Comparison of ENCODE assay signal across 8 mouse cellular contexts in the genomic region with DNA sequence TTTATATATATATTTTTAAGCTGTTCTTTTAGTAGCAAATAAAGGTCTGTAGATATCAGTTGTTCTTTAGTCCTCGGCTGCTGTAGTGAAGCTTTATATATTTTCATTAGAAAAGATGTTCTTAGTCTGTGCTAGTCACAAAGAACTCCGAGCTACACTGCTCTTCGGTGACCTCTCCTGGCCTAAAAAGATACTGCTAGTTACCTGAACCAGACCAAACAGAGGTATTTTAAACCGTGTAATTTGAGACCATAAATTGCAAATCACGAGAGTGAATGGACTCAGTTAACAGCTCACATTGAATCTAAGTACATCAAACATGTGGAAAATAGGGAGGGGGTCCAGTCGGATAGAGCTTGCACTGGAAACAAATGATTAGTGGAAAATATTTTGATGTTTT.
DNase-seq lines count a peak whose midpoint lies in the region; ATAC-seq lines count a peak whose summit lies in the region.
"Had no signal": no experiment of that assay in that cellular context is flagged by ENCODE, and none has a peak within 500 bp of the region (broad histone marks: within the 10 kb centered on the region; RNA-seq: fewer than 3 reads in every experiment).

No protein-coding gene starts in this region.

- H3K4me2 ChIP-seq in midbrain, embryonic 11.5 days, result no peak overlapping the region
- no peak overlapping the region for H3K4me2 ChIP-seq in embryonic facial prominence, embryonic 14.5 days (ENCODE audit: low read depth, low read length)
- H3K4me2 ChIP-seq in neural tube, embryonic 14.5 days (ENCODE audit: low read depth, low read length), result no peak overlapping the region

- H3K9ac ChIP-seq in midbrain, embryonic 11.5 days (ENCODE audit: low read length), result no peak overlapping the region
- H3K9ac ChIP-seq in embryonic facial prominence, embryonic 14.5 days (ENCODE audit: low read depth, low read length), result no peak overlapping the region
- H3K9ac ChIP-seq in neural tube, embryonic 14.5 days (replicated peaks; ENCODE audit: low read depth, low read length), result no peak overlapping the region

- H3K36me3 ChIP-seq in midbrain, embryonic 11.5 days (ENCODE audit: control insufficient read depth, insufficient read depth, low read length), result no peaks in the 10 kb centered on the region
- H3K36me3 ChIP-seq in midbrain, embryonic 10.5 days, result 0 out of 2 replicates have a peak, but pooled peaks cover 2% of the 10 kb centered on the region
- no peaks in the 10 kb centered on the region for H3K36me3 ChIP-seq in embryonic facial prominence, embryonic 14.5 days (ENCODE audit: control insufficient read depth, insufficient read depth, low read length)
- no peaks in the 10 kb centered on the region for H3K36me3 ChIP-seq in neural tube, embryonic 14.5 days (ENCODE audit: control insufficient read depth, insufficient read depth, low read length)

- no peak overlapping the region for H3K27ac ChIP-seq in midbrain, embryonic 11.5 days (ENCODE audit: low read depth, low read length)
- no peak overlapping the region for H3K27ac ChIP-seq in midbrain, embryonic 10.5 days (replicated peaks)
- H3K27ac ChIP-seq in embryonic facial prominence, embryonic 14.5 days (replicated peaks; ENCODE audit: low read depth, low read length), result no peak overlapping the region
- H3K27ac ChIP-seq in neural tube, embryonic 14.5 days (ENCODE audit: low read depth, low read length), result no peak overlapping the region
- H3K27ac ChIP-seq: macrophage had no signal

- peak; percentile 92 for DNase-seq in midbrain, embryonic 11.5 days (ENCODE audit: low spot score, missing footprints)
- no peak for DNase-seq in midbrain, embryonic 10.5 days (ENCODE audit: low spot score)
- DNase-seq in cerebellum, adult 11 months, result peak; percentile 34
- peak; percentile 49 for DNase-seq in embryonic facial prominence, embryonic 14.5 days (ENCODE audit: low spot score)
- DNase-seq in kidney, postnatal 14 days, result peak; percentile 29
- DNase-seq in natural killer cell, adult 2 months (ENCODE audit: low spot score in 2 of 2), result no peak

- no peak overlapping the region for H3K4me3 ChIP-seq in midbrain, embryonic 11.5 days (ENCODE audit: low read depth, low read length)
- H3K4me3 ChIP-seq in midbrain, embryonic 10.5 days, result no peak overlapping the region
- H3K4me3 ChIP-seq in embryonic facial prominence, embryonic 14.5 days (ENCODE audit: low read depth, low read length), result no peak overlapping the region
- H3K4me3 ChIP-seq in neural tube, embryonic 14.5 days (ENCODE audit: low read depth, low read length), result no peak overlapping the region

- 23% methylated on average over 6 of the region's 6 CpGs for WGBS in midbrain, embryonic 11.5 days
- WGBS in midbrain, embryonic 10.5 days, result 25% methylated on average over 6 of the region's 6 CpGs
- 7% methylated on average over 6 of the region's 6 CpGs for WGBS in embryonic facial prominence, embryonic 14.5 days
- 14% methylated on average over 6 of the region's 6 CpGs for WGBS in neural tube, embryonic 14.5 days

- H3K9me3 ChIP-seq in midbrain, embryonic 11.5 days (ENCODE audit: control insufficient read depth, low read length), result no peaks in the 10 kb centered on the region
- H3K9me3 ChIP-seq in midbrain, embryonic 10.5 days (replicated peaks), result no peaks in the 10 kb centered on the region
- no peaks in the 10 kb centered on the region for H3K9me3 ChIP-seq in embryonic facial prominence, embryonic 14.5 days (ENCODE audit: control insufficient read depth, low read length)
- no peaks in the 10 kb centered on the region for H3K9me3 ChIP-seq in neural tube, embryonic 14.5 days (ENCODE audit: control insufficient read depth, low read length)

- ATAC-seq in midbrain, embryonic 11.5 days (ENCODE audit: low FRiP score), result peak; percentile 54; the same call in 1 of the 2 replicates
- ATAC-seq in embryonic facial prominence, embryonic 14.5 days (ENCODE audit: low read depth), result peak; percentile 68; the same call in 1 of the 2 replicates
- peak; percentile 76; the same call in 1 of the 2 replicates for ATAC-seq in neural tube, embryonic 14.5 days (ENCODE audit: low read depth)

- H3K27me3 ChIP-seq in midbrain, embryonic 11.5 days (ENCODE audit: control insufficient read depth, insufficient read depth, low read length), result no peaks in the 10 kb centered on the region
- H3K27me3 ChIP-seq in midbrain, embryonic 10.5 days (ENCODE audit: low read depth, poor library complexity, severe bottlenecking), result no peaks in the 10 kb centered on the region
- no peaks in the 10 kb centered on the region for H3K27me3 ChIP-seq in embryonic facial prominence, embryonic 14.5 days (replicated peaks; ENCODE audit: control insufficient read depth, insufficient read depth, low read length)
- no peaks in the 10 kb centered on the region for H3K27me3 ChIP-seq in neural tube, embryonic 14.5 days (ENCODE audit: control insufficient read depth, insufficient read depth, low read length)

- H3K4me1 ChIP-seq in midbrain, embryonic 11.5 days (ENCODE audit: control insufficient read depth, insufficient read depth, low read length), result no peaks in the 10 kb centered on the region
- H3K4me1 ChIP-seq in midbrain, embryonic 10.5 days, result no peaks in the 10 kb centered on the region
- H3K4me1 ChIP-seq in embryonic facial prominence, embryonic 14.5 days (ENCODE audit: control insufficient read depth, insufficient read depth, low read length), result no peaks in the 10 kb centered on the region
- H3K4me1 ChIP-seq in neural tube, embryonic 14.5 days (ENCODE audit: control insufficient read depth, insufficient read depth, low read length), result 0 out of 2 replicates have a peak, but pooled peaks cover 3% of the 10 kb centered on the region

Comparison
In these comparisons a context has a peak if more than half of its experiments do, and no peak if none do; other contexts are left out.
1. DNase-seq: peak in midbrain, embryonic 11.5 days (single experiment), cerebellum, adult 11 months (single experiment), embryonic facial prominence, embryonic 14.5 days (single experiment) and kidney, postnatal 14 days (single experiment); none in midbrain, embryonic 10.5 days (single experiment) and natural killer cell, adult 2 months (0 of 2).
2. Peak in every context shown above with its lines, with median percentiles within 50 percentile points of each other: ATAC-seq.